In genomic region chr3:69908074-69908473, GRCm38 (mm10) we compare ENCODE assay signal across 9 mouse cellular contexts. TPM values are rescaled to one million over a fixed set of nuclear protein-coding genes. Genes with fewer than 3 reads are reported as not detected.
A peak's percentile ranks its signal among the peaks of the same experiment; 100 is the strongest.
DNase-seq lines count a peak whose midpoint lies in the region; ATAC-seq and TF ChIP-seq lines count a peak whose summit lies in the region.
"Had no signal": no experiment of that assay in that cellular context is flagged by ENCODE, and none has a peak within 500 bp of the region (broad histone marks: within the 10 kb centered on the region; RNA-seq: fewer than 3 reads in every experiment).

No protein-coding gene starts in this region.

- no peak for TF ChIP-seq CTCF in kidney, adult 2 months (conservative IDR thresholded peaks at IDR 0.05; ENCODE audit: insufficient read depth, insufficient read length, low read depth, low read length)
- no peak; the same call in 1 of the 2 replicates for TF ChIP-seq CTCF in G1E (IDR thresholded peaks at IDR 0.05; ENCODE audit: low read depth, low read length)

- no peaks in the 10 kb centered on the region for H3K4me1 ChIP-seq in kidney, adult 2 months (ENCODE audit: control insufficient read depth, insufficient read depth, low read length)
- peaks cover 2% of the 10 kb centered on the region; the same call in 1 of the 2 replicates for H3K4me1 ChIP-seq in G1E (ENCODE audit: insufficient read depth, low read depth, low read length)
- H3K4me1 ChIP-seq in embryonic facial prominence, embryonic 12.5 days: no peaks in the 10 kb centered on the region
- H3K4me1 ChIP-seq in midbrain, embryonic 14.5 days (ENCODE audit: control insufficient read depth, insufficient read depth, low read length): no peaks in the 10 kb centered on the region
- H3K4me1 ChIP-seq in kidney, embryonic 14.5 days (ENCODE audit: control insufficient read depth, insufficient read depth, low read length): 0 out of 2 replicates have a peak, but pooled peaks cover 8% of the 10 kb centered on the region

- no peaks in the 10 kb centered on the region for H3K9me3 ChIP-seq in G1E (replicated peaks)
- H3K9me3 ChIP-seq in embryonic facial prominence, embryonic 12.5 days: no peaks in the 10 kb centered on the region
- H3K9me3 ChIP-seq in midbrain, embryonic 14.5 days (ENCODE audit: control insufficient read depth, low read length): no peaks in the 10 kb centered on the region
- no peaks in the 10 kb centered on the region for H3K9me3 ChIP-seq in kidney, embryonic 14.5 days (ENCODE audit: control insufficient read depth, low read length)

- TF ChIP-seq POLR2A in kidney, adult 2 months (IDR thresholded peaks at IDR 0.05; ENCODE audit: low read depth, low read length): no peak

- peak; percentile 15 for DNase-seq in kidney, adult 2 months
- no peak for DNase-seq in kidney, adult 11 months
- DNase-seq in G1E (ENCODE audit: low spot score): peak; percentile 6
- peak; percentile 83 for DNase-seq in midbrain, embryonic 14.5 days
- DNase-seq in thymus, postnatal 25 days: no peak
- DNase-seq in layer of hippocampus, adult 11-12 months (ENCODE audit: low spot score): no peak
- DNase-seq: kidney, adult 18-20 months had no signal

- 0 out of 2 replicates have a peak, but pooled peaks cover 1% of the 10 kb centered on the region for H3K27me3 ChIP-seq in kidney, adult 2 months (replicated peaks; ENCODE audit: control insufficient read depth, insufficient read depth, low read length)
- H3K27me3 ChIP-seq in G1E (ENCODE audit: insufficient read depth, low read length): 0 out of 2 replicates have a peak, but pooled peaks cover 2% of the 10 kb centered on the region
- H3K27me3 ChIP-seq in embryonic facial prominence, embryonic 12.5 days: no peaks in the 10 kb centered on the region
- no peaks in the 10 kb centered on the region for H3K27me3 ChIP-seq in midbrain, embryonic 14.5 days (ENCODE audit: control insufficient read depth, insufficient read depth, low read length)
- H3K27me3 ChIP-seq in kidney, embryonic 14.5 days (ENCODE audit: control insufficient read depth, insufficient read depth, low read length): no peaks in the 10 kb centered on the region

- no peak overlapping the region for H3K9ac ChIP-seq in embryonic facial prominence, embryonic 12.5 days
- no peak overlapping the region for H3K9ac ChIP-seq in midbrain, embryonic 14.5 days (replicated peaks; ENCODE audit: low read length)
- H3K9ac ChIP-seq in kidney, embryonic 14.5 days (ENCODE audit: low read depth, low read length): no peak overlapping the region

- no peak overlapping the region for H3K27ac ChIP-seq in kidney, adult 2 months (ENCODE audit: insufficient read depth, low read depth, low read length)
- no peak overlapping the region for H3K27ac ChIP-seq in embryonic facial prominence, embryonic 12.5 days
- no peak overlapping the region for H3K27ac ChIP-seq in midbrain, embryonic 14.5 days (replicated peaks; ENCODE audit: low read depth, low read length)
- no peak overlapping the region for H3K27ac ChIP-seq in kidney, embryonic 14.5 days (ENCODE audit: low read depth, low read length)

- H3K36me3 ChIP-seq in kidney, adult 2 months (ENCODE audit: control insufficient read depth, insufficient read depth, low read length): no peaks in the 10 kb centered on the region
- H3K36me3 ChIP-seq in G1E (replicated peaks): no peaks in the 10 kb centered on the region
- no peaks in the 10 kb centered on the region for H3K36me3 ChIP-seq in embryonic facial prominence, embryonic 12.5 days
- no peaks in the 10 kb centered on the region for H3K36me3 ChIP-seq in midbrain, embryonic 14.5 days (ENCODE audit: control insufficient read depth, insufficient read depth, low read length)
- no peaks in the 10 kb centered on the region for H3K36me3 ChIP-seq in kidney, embryonic 14.5 days (ENCODE audit: control insufficient read depth, insufficient read depth, low read length)

- no peak for ATAC-seq in G1E (ENCODE audit: extremely low read depth, insufficient number of reproducible peaks, low FRiP score, poor library complexity, severe bottlenecking)
- ATAC-seq in embryonic facial prominence, embryonic 12.5 days (ENCODE audit: insufficient number of reproducible peaks, insufficient read depth, low FRiP score, low TSS enrichment): no peak
- peak; percentile 53; the same call in 1 of the 2 replicates for ATAC-seq in midbrain, embryonic 14.5 days (ENCODE audit: low FRiP score, low TSS enrichment)
- ATAC-seq in kidney, embryonic 14.5 days (ENCODE audit: low FRiP score, low TSS enrichment): no peak

- 61% methylated on average over 4 of the region's 4 CpGs for WGBS in kidney, adult 2 months
- 15% methylated on average over 4 of the region's 4 CpGs for WGBS in embryonic facial prominence, embryonic 12.5 days
- WGBS in midbrain, embryonic 14.5 days: 63% methylated on average over 4 of the region's 4 CpGs
- WGBS in kidney, embryonic 14.5 days: 65% methylated on average over 4 of the region's 4 CpGs

- H3K4me3 ChIP-seq in kidney, adult 2 months (ENCODE audit: insufficient read depth, low read depth, low read length): no peak overlapping the region
- H3K4me3 ChIP-seq in G1E (ENCODE audit: low read depth, low read length): no peak overlapping the region
- no peak overlapping the region for H3K4me3 ChIP-seq in embryonic facial prominence, embryonic 12.5 days
- H3K4me3 ChIP-seq in midbrain, embryonic 14.5 days (replicated peaks; ENCODE audit: low read depth, low read length): no peak overlapping the region
- no peak overlapping the region for H3K4me3 ChIP-seq in kidney, embryonic 14.5 days (ENCODE audit: low read length)

- peak overlapping the region; percentile 25; the same call in 1 of the 2 replicates for H3K4me2 ChIP-seq in embryonic facial prominence, embryonic 12.5 days (replicated peaks)
- no peak overlapping the region for H3K4me2 ChIP-seq in midbrain, embryonic 14.5 days (ENCODE audit: low read length)
- no peak overlapping the region for H3K4me2 ChIP-seq in kidney, embryonic 14.5 days (replicated peaks; ENCODE audit: low read depth, low read length)

RNA-seq across cellular contexts. Expression of gene Sptssb, which starts 48.3 kb away (rescaled TPM):
- 12.0 and 14.5 TPM in 2 replicates for polyA plus RNA-seq in kidney, adult 2 months (2012; rRNA removed)
- total RNA-seq in G1E (2014; fragmentation: Nextera tagmentation) (not detected in 2 replicates), G1E (2017) (not detected in 2 replicates)
- not detected in 2 replicates for polyA plus RNA-seq in G1E (2012)
- polyA plus RNA-seq in embryonic facial prominence, embryonic 12.5 days (2016; fragmentation: Nextera tagmentation; extraction: Ambion mirVana): 1.0 and 1.1 TPM in 2 replicates
- polyA plus RNA-seq in midbrain, embryonic 14.5 days (2014; fragmentation: Nextera tagmentation; extraction: Ambion mirVana): 0.38 and 0.39 TPM in 2 replicates
- polyA plus RNA-seq in kidney, embryonic 14.5 days (2014; fragmentation: Nextera tagmentation; extraction: Ambion mirVana): 0.99 and 1.5 TPM in 2 replicates

Comparison
In these comparisons a context has a peak if more than half of its experiments do, and no peak if none do; other contexts are left out.
1. DNase-seq: peak in kidney, adult 2 months (single experiment), G1E (single experiment) and midbrain, embryonic 14.5 days (single experiment); none in kidney, adult 11 months (single experiment), thymus, postnatal 25 days (single experiment) and layer of hippocampus, adult 11-12 months (single experiment).